Mouse (Mus musculus) thymus, adult 2 months (tissue): ENCODE data around the gene Armc7.

Experiments used
- CTCF ChIP-seq: fragments of 200-500 bp; IDR thresholded peaks from 2 replicates; pipeline ENCODE4 v1.5.1; 2012; ENCODE audit warnings: mild to moderate bottlenecking, control low read depth, low read length, moderate library complexity, borderline replicate concordance; ENCODE audit not compliant: control insufficient read depth, poor library complexity, insufficient read depth; ENCODE audit errors: extremely low read depth
- POLR2A ChIP-seq: fragments of 200-500 bp; IDR thresholded peaks from 2 replicates; pipeline ENCODE4 v1.6.1; 2012; ENCODE audit warnings: mild to moderate bottlenecking, low read length, control low read depth, moderate library complexity; ENCODE audit not compliant: control insufficient read depth, poor library complexity, insufficient read depth; ENCODE audit errors: extremely low read depth

DNA sequence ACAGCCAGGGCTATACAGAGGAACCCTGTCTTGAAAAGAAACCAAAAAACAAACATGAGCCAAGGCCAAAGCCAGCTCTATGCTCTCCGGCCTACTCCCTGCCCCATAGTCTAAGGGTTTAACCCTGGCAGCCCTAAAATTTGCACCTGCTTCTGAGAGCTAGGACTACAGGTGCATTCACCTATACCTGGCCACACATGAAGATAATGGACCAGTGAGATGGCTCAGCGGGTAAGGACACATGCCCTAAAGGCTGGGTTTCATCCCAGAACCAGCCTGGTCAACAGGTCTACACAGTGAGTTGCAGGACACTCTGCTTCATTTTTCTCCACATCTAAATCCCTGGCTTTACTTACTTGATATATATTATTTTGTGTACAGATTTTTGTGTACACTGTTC, 46.8 kb downstream of the Armc7 start:
- TF ChIP-seq CTCF (no peak), POLR2A (no peak)
